Mouse (Mus musculus): ENCODE data around the gene Pfdn4.
"Not testable (repeated sequence)": the region's sequence is repeated elsewhere in the genome, so short reads cannot be mapped to it uniquely, and the experiment has no call there.

The Pfdn4 gene

GRCm38 (mm10) chr2:170496154-170496930 is at the start of gene Pfdn4:
Gene Pfdn4 (plus strand): TSS chr2:170496428.
- DNase-seq (ENCODE audit: low read depth, low spot score): no peak

GRCm38 (mm10) chr2:170446843-170447383 is 49.3 kb upstream of the Pfdn4 start:
- no peak for DNase-seq (ENCODE audit: low read depth, low spot score)

- DNase-seq (ENCODE audit: low read depth, low spot score): no peak
These were observed 48.6 kb upstream of the Pfdn4 start for GRCm38 (mm10) chr2:170447651-170448050.

- no peak for DNase-seq (ENCODE audit: low read depth, low spot score)
These were observed 45.3 kb upstream of the Pfdn4 start for GRCm38 (mm10) chr2:170450933-170451332.

GRCm38 (mm10) chr2:170453809-170454208 is 42.4 kb upstream of the Pfdn4 start:
- DNase-seq (ENCODE audit: low read depth, low spot score): not testable (repeated sequence)

- DNase-seq (ENCODE audit: low read depth, low spot score): no peak
These were observed 37.0 kb upstream of the Pfdn4 start for GRCm38 (mm10) chr2:170459183-170459582.

GRCm38 (mm10) chr2:170459805-170460204 is 36.4 kb upstream of the Pfdn4 start:
- no peak for DNase-seq (ENCODE audit: low read depth, low spot score)

- no peak for DNase-seq (ENCODE audit: low read depth, low spot score)
These were observed 34.6 kb upstream of the Pfdn4 start for GRCm38 (mm10) chr2:170461652-170462051.

- no peak for DNase-seq (ENCODE audit: low read depth, low spot score)
These were observed 31.4 kb upstream of the Pfdn4 start for GRCm38 (mm10) chr2:170464817-170465216.

- no peak for DNase-seq (ENCODE audit: low read depth, low spot score)
These were observed 28.2 kb upstream of the Pfdn4 start for GRCm38 (mm10) chr2:170468009-170468408.

GRCm38 (mm10) chr2:170469616-170470308 is 26.5 kb upstream of the Pfdn4 start:
- DNase-seq (ENCODE audit: low read depth, low spot score): no peak

GRCm38 (mm10) chr2:170470591-170470990 is 25.6 kb upstream of the Pfdn4 start:
- DNase-seq (ENCODE audit: low read depth, low spot score): no peak

GRCm38 (mm10) chr2:170474125-170474524 is 22.1 kb upstream of the Pfdn4 start:
- no peak for DNase-seq (ENCODE audit: low read depth, low spot score)

- no peak for DNase-seq (ENCODE audit: low read depth, low spot score)
These were observed 21.1 kb upstream of the Pfdn4 start for GRCm38 (mm10) chr2:170475164-170475563.

- DNase-seq (ENCODE audit: low read depth, low spot score): no peak
These were observed 20.0 kb upstream of the Pfdn4 start for GRCm38 (mm10) chr2:170476215-170476614.

GRCm38 (mm10) chr2:170476643-170477042 is 19.6 kb upstream of the Pfdn4 start:
- no peak for DNase-seq (ENCODE audit: low read depth, low spot score)

- no peak for DNase-seq (ENCODE audit: low read depth, low spot score)
These were observed 14.1 kb upstream of the Pfdn4 start for GRCm38 (mm10) chr2:170482019-170482540.

GRCm38 (mm10) chr2:170483914-170484313 is 12.3 kb upstream of the Pfdn4 start:
- DNase-seq (ENCODE audit: low read depth, low spot score): no peak

- DNase-seq (ENCODE audit: low read depth, low spot score): no peak
These were observed 9.0 kb upstream of the Pfdn4 start for GRCm38 (mm10) chr2:170487202-170487601.

GRCm38 (mm10) chr2:170487890-170488502 is 8.2 kb upstream of the Pfdn4 start:
- no peak for DNase-seq (ENCODE audit: low read depth, low spot score)

- no peak for DNase-seq (ENCODE audit: low read depth, low spot score)
These were observed 1.2 kb upstream of the Pfdn4 start for GRCm38 (mm10) chr2:170494784-170495710.
